Mouse (Mus musculus) monocyte, adult 5-6 weeks (primary cell): Measurements from ENCODE around the gene Ift122. TPM values are rescaled to one million over a fixed set of nuclear protein-coding genes. Genes with fewer than 3 reads are reported as not detected.

Source experiments
- ATAC-seq: fragments of 153-309, 156-312 bp; replicated peaks from 2 replicates; pipeline ENCODE4 v1.8.0; 2017; ENCODE audit warnings: mild to moderate bottlenecking; ENCODE audit not compliant: low TSS enrichment, insufficient number of reproducible peaks, severe bottlenecking, poor library complexity, low FRiP score
- total RNA-seq: library from RNA; stranded (forward); fragments of 200-1000, 200-491, 200-594 nt; gene quantifications from 3 replicates; pipeline ENCODE4 v1.2.3, GENCODE M21; 2017

Ift122 gene
- total RNA-seq, 1 experiment from 2014 or later: 1.2 TPM

- ATAC-seq: no peak
Measured at GRCm38 (mm10) chr6:115884018-115884417, 30.7 kb downstream of the Ift122 start.

GRCm38 (mm10) chr6:115886894-115887293, 33.6 kb downstream of the Ift122 start:
- ATAC-seq: peak; percentile 82

GRCm38 (mm10) chr6:115888296-115888695, 35.0 kb downstream of the Ift122 start:
- no peak for ATAC-seq

- no peak for ATAC-seq
Measured at GRCm38 (mm10) chr6:115890601-115891000, 37.3 kb downstream of the Ift122 start.

GRCm38 (mm10) chr6:115891061-115891460, 37.8 kb downstream of the Ift122 start:
- ATAC-seq: no peak

- no peak for ATAC-seq
Measured at GRCm38 (mm10) chr6:115891497-115892061, 38.3 kb downstream of the Ift122 start.

- no peak for ATAC-seq
Measured at GRCm38 (mm10) chr6:115892363-115892762, 39.1 kb downstream of the Ift122 start.

GRCm38 (mm10) chr6:115896346-115896745, 43.1 kb downstream of the Ift122 start:
- no peak for ATAC-seq

GRCm38 (mm10) chr6:115897117-115897516, 43.8 kb downstream of the Ift122 start:
- no peak for ATAC-seq

GRCm38 (mm10) chr6:115897926-115898520, 44.8 kb downstream of the Ift122 start:
- ATAC-seq: no peak

GRCm38 (mm10) chr6:115901062-115901461, 47.8 kb downstream of the Ift122 start:
- ATAC-seq: peak; percentile 81

- ATAC-seq: no peak
Measured at GRCm38 (mm10) chr6:115901489-115901931, 48.2 kb downstream of the Ift122 start.

- no peak for ATAC-seq
Measured at GRCm38 (mm10) chr6:115902545-115902944, 49.3 kb downstream of the Ift122 start.

GRCm38 (mm10) chr6:115905568-115905967, 52.3 kb downstream of the Ift122 start:
- no peak for ATAC-seq

GRCm38 (mm10) chr6:115906455-115906854, 53.2 kb downstream of the Ift122 start:
- no peak for ATAC-seq

- ATAC-seq: no peak
Measured at GRCm38 (mm10) chr6:115906871-115907270, 53.6 kb downstream of the Ift122 start.

- ATAC-seq: peak; percentile 38; the same call in 1 of the 2 replicates
Measured at GRCm38 (mm10) chr6:115908421-115908982, 55.2 kb downstream of the Ift122 start.

- peak; percentile 64 for ATAC-seq
Measured at GRCm38 (mm10) chr6:115909052-115909451, 55.8 kb downstream of the Ift122 start.

GRCm38 (mm10) chr6:115909940-115910339, 56.7 kb downstream of the Ift122 start:
- no peak for ATAC-seq

- no peak for ATAC-seq
Measured at GRCm38 (mm10) chr6:115911763-115912162, 58.5 kb downstream of the Ift122 start.
